Mouse (Mus musculus) monocyte, adult 5-6 weeks (primary cell): ENCODE results near the gene Cdkal1. TPM values are rescaled to one million over a fixed set of nuclear protein-coding genes. Genes with fewer than 3 reads are reported as not detected.

Experiments
- ATAC-seq: fragments of 153-309, 156-312 bp; replicated peaks from 2 replicates; pipeline ENCODE4 v1.8.0; 2017; ENCODE audit warnings: mild to moderate bottlenecking; ENCODE audit not compliant: low TSS enrichment, insufficient number of reproducible peaks, severe bottlenecking, poor library complexity, low FRiP score
- total RNA-seq: library from RNA; stranded (forward); fragments of 200-1000, 200-491, 200-594 nt; gene quantifications from 3 replicates; pipeline ENCODE4 v1.2.3, GENCODE M21; 2017

Cdkal1 gene
- total RNA-seq, 1 experiment from 2014 or later = 60.5 TPM

GRCm38 (mm10) chr13:29497286-29497685, 358.2 kb downstream of the Cdkal1 start:
- no peak for ATAC-seq

DNA sequence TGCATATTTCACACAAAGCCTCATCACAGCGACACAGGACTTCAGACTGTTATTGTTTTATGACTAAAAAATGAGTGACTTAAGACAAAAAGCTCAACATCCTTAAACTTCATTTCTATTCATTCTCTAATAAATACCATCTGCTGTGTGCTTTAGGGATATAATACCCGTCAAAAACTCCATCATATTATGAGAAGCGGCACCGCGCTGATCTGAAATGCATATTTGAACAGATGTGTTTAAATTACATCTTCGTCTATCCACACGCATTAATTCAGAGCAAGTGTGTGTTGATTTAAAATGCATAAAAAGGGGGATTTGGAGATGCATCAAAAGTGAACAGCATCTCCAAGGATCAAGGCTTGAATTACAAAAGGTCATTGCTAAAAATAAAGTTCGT, 365.1 kb downstream of the Cdkal1 start:
- ATAC-seq = no peak

DNA sequence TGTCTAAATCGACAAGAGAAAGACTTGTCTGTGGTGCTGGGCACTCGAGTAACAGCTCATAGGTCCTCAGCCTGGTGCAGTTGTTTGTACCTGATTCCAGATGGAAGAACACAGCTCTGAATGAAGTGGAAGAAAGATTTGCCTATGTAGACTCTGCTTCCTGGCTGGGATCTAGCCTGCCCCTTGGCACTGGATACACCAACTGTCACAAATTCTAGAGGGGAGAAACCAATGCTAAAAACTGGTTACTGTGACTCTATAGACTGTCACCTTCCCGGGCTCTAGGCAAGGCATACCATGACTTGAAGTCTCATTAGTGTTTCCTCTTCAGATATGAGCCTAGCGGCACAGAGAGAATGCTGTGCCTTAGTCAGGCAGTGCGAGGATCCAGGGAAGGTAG, 366.0 kb downstream of the Cdkal1 start:
- no peak for ATAC-seq

DNA sequence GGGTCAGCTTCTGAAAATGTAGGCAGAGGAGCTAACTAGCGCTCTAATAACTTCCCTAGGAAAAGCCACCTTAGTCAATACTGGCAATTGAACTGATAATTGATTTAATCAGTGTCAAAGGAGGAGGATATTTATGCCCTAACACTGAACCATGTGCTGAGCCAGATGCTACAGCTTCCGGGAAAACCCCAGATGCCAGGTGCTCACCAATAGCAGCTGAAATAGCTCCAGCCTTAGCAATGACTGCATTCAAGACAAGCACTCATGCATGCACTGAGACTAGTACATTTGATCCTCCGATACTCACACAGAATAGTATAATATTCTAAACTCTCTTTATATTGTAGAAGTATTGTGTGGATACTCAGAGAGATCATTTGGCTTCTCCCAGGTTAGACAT, 368.8 kb downstream of the Cdkal1 start:
- ATAC-seq = no peak

DNA sequence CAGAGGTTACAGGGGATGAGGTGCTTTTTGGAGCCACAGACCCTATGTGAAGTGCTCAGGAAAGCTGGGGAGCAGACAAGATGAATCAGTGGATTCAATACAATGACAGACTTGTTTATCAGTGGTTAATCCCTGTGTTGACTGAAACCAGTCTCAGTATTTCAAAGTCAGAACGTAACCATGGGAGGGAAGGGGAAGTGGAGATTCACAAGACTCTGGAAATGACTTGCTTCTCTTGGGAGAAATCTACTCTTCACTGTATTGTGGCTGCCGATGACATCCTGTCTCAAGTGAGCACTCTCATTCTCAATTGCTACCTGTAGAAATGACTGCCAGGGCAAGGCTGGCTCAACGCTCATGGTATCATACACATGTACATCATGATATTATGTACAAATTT, 371.5 kb downstream of the Cdkal1 start:
- ATAC-seq = no peak

DNA sequence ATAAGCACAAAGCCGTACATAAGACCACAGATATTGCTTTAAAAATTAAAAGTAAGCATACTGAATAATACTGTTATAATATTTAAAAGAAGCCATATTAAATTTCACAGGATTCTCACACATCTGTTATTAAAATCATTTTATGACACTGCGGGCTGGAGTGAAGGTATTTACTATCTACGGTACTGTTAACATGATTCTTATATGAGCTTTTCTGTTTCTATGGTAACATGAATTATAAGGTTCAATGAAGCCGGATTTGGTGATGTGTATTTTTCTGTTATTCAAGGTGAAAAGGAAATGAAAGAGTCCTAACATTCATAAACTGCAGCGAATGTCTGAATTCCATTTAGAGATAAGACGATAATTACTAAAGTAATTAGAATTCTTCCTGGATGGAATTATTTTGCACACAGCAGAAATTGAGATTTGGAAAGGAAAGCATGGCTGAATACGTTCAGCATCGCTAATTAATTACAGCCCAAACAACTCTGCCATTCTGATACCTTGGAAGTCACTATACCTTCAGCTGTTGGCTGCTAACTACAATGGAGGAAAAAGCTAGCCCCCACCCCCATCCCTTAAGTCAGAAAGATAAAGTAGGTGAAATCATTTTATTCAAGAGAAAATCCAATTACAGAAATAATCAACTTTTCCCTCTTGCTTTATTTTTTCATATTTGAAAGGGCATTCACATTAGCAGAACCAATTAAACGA, 373.2 kb downstream of the Cdkal1 start:
- ATAC-seq = no peak

DNA sequence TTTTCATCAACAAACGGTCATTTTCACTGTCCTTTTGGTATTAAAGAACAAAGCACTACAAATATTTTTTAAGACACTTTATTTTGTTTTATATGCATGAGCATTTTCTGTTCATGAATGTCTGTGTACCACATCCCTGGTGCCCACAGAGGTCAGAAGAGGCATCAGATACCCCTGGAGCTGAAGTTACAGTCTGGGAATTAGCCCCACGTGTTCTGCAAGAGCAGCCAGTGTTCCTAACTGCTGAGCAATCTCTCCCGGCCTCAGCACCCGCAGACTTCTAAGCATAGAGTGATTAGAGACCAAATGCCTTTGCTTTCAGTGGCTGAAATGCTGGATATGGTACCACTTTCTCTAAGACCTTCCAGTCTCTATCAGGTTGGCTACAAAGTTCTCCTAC, 379.1 kb downstream of the Cdkal1 start:
- ATAC-seq = no peak

- no peak for ATAC-seq
Observed at GRCm38 (mm10) chr13:29474301-29474700, 381.2 kb downstream of the Cdkal1 start.

DNA sequence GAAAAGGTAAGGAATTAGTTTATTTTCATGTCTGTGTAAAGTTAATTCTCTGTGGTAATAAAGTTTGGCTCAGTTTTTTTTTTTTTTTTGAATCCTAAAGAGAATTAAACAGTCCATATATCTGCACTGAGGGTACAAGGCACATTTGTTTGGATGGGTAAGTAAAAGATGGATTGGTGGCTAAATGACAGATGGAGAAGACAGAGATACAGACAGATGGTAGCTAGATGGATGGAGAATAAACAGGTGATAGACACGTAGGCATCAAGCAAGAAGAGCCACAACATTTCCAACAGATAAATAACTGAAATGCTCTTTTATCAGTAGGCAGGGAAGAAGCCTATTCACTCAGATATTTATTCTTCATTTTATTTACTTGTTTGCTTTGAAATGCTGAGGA, 381.7 kb downstream of the Cdkal1 start:
- ATAC-seq = no peak

DNA sequence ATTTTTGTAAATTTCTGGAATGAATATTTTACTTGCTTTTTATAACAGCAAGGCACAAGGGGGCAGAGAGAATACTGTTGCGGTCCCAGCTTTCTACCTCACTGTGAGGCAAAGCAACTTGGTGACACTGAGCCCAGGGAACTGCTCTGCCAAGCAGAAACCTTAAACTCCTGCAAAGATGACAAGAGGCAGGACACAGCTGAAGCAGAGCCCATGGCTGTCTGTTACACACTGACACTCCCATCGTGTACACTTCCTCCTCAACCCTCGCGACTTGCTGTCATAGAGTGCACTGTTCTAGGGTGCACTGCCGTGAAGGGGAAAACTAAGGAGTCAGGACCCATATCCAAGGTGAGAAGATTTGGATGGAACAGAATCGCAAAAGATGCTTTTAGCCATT, 393.2 kb downstream of the Cdkal1 start:
- no peak for ATAC-seq

DNA sequence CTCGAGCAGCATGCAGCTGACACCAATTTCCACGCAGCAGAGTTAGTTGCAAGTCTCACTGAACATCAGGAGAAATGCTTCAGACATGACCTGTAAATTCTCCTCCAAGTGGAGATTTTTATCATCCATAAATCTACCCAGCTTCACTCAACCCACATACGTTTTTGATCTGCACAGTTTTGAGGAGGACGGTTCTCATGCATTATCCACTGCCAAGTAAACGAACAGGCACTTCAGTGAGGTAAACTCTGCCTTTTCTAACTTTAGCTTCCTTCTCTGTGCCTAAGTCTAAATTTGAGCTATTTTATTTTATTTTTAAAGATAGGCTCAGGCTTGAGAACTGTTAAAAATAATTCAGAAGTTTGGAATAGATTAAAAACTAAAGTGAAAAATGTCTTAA, 394.7 kb downstream of the Cdkal1 start:
- ATAC-seq = no peak

DNA sequence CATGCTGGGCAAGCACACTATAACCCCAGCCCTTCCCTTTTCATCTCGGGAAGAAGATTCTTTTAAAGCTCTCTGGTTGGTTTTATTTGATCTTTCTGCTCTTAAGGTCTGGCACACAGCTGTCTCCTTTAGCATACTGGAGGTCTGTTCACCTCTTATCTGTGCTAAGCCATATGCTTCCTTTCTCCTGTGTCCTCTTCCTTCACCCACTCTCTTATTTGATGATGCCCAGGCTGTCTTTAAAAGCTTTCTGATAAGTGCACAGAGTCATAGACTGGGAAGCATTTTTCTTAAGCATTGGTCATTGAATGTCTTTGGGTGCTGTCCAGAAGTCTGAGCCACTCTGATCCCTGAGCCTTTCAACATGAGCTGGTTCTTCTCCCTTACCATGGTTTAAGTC, 397.1 kb downstream of the Cdkal1 start:
- no peak for ATAC-seq

GRCm38 (mm10) chr13:29437067-29437466, 418.4 kb downstream of the Cdkal1 start:
- no peak for ATAC-seq

DNA sequence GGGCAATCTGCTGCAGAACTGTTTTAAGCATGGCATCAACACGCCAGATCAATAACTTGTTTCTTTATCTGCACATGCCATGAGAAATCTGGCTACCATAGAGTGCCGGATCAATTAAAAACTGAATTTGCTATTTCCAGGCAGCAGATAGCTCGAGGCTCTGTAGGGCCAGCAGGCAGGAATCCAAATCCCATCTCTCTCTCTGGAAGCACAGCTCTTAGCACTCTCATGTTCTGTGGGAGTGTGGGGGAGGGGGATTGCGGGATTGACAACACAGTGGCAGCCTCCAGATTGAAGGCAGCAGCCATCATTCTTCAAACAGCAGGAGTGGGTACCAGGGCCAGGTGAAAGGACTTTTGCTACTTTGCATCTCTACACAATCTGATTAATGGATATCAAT, 420.7 kb downstream of the Cdkal1 start:
- ATAC-seq = no peak

GRCm38 (mm10) chr13:29430919-29431318, 424.6 kb downstream of the Cdkal1 start:
- ATAC-seq = no peak

DNA sequence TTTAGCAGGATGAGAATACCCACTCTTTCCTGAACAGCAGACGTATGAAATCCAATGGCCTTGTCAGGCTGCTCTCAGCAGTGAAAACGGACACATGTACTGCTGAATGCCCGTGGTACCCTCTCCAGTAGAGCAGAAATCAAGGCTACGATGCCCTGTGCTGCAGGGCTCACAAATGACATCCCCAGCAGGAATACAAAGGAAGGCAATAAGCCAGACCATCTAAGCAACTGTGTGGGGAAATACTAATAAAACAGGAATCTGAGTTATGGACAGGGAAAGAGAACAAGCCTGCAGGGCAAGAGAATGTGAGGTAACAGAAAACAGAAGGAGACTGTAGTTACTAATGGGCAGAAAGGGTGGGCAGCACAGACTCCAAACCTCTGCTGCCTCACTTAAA, 425.6 kb downstream of the Cdkal1 start:
- no peak for ATAC-seq

- ATAC-seq = no peak
Observed at GRCm38 (mm10) chr13:29429196-29429595, 426.3 kb downstream of the Cdkal1 start.

- ATAC-seq = no peak
Observed at GRCm38 (mm10) chr13:29416450-29417136, 438.9 kb downstream of the Cdkal1 start.

- no peak for ATAC-seq
Observed at GRCm38 (mm10) chr13:29415967-29416366, 439.5 kb downstream of the Cdkal1 start.

DNA sequence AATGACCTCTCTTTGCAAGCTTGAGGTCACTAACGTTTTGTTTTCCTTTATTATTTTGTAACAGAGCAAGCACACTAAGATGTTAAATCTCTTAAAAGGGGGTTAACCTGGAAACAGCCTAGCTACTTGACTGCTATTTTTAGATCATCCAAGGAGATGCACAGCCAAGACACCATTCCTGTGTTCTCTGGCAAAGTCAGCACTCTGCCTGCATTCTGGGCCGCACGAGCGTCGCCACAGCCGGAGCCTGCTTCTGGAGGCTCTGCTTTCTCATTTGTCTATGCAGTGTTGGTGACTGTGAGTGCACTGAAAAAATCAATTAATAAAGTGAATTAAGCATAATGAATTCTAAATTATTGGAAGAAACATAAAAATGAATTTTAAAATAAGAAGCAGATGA, 440.6 kb downstream of the Cdkal1 start:
- no peak for ATAC-seq
